Mouse (Mus musculus) intestine, postnatal 0 days (tissue): Measurements from ENCODE around the gene Neurog3. TPM values are rescaled to one million over a fixed set of nuclear protein-coding genes. Genes with fewer than 3 reads are reported as not detected.

ENCODE experiments used
- ATAC-seq: fragments of 200-750 bp; cut with Nextera tagmentation; 2 replicates; pipeline ENCODE4 v1.8.0; 2017; ENCODE audit warnings: mild to moderate bottlenecking, moderate TSS enrichment, moderate library complexity
- H3K27ac ChIP-seq: fragments of 300-500 bp; sonication (generic); 2 replicates; pipeline ENCODE4 v1.5.1; 2014; ENCODE audit warnings: mild to moderate bottlenecking, low read depth, low read length, moderate library complexity
- H3K27me3 ChIP-seq: fragments of 300-500 bp; sonication (generic); replicated peaks from 2 replicates; pipeline ENCODE4 v1.6.1; 2014; ENCODE audit warnings: low read length, mixed read lengths; ENCODE audit not compliant: control insufficient read depth, insufficient read depth
- H3K36me3 ChIP-seq: fragments of 300-500 bp; sonication (generic); 2 replicates; pipeline ENCODE4 v1.6.1; 2014; ENCODE audit warnings: mild to moderate bottlenecking, moderate library complexity; ENCODE audit not compliant: control insufficient read depth, insufficient read depth
- H3K4me1 ChIP-seq: fragments of 300-500 bp; sonication (generic); replicated peaks from 2 replicates; pipeline ENCODE4 v1.6.1; 2014; ENCODE audit warnings: antibody characterized with exemption, low read length, mixed read lengths; ENCODE audit not compliant: control insufficient read depth, insufficient read depth
- H3K4me2 ChIP-seq: fragments of 300-500 bp; sonication (generic); replicated peaks from 2 replicates; pipeline ENCODE4 v1.6.1; 2014; ENCODE audit warnings: low read depth, mild to moderate bottlenecking, moderate library complexity
- H3K4me3 ChIP-seq: fragments of 300-500 bp; sonication (generic); 2 replicates; pipeline ENCODE4 v1.5.1; 2014; ENCODE audit warnings: low read depth, low read length
- H3K9ac ChIP-seq: fragments of 300-500 bp; sonication (generic); 2 replicates; pipeline ENCODE4 v1.6.1; 2014; ENCODE audit warnings: mild to moderate bottlenecking, low read depth, low read length
- H3K9me3 ChIP-seq: fragments of 300-500 bp; sonication (generic); 2 replicates; pipeline ENCODE4 v1.6.1; 2016; ENCODE audit warnings: mixed run types; ENCODE audit not compliant: control insufficient read depth
- CTCF ChIP-seq: sonication (generic); IDR thresholded peaks from 2 replicates; pipeline ENCODE4 v1.5.1; 2016; ENCODE audit warnings: low read depth, mild to moderate bottlenecking, control low read depth, antibody characterized with exemption, moderate library complexity
- WGBS: fragments of 180-500 bp; shearing (Covaris S2); extraction: QIAGEN DNeasy Blood & Tissue Kit; methylation state at CpG from one replicate; pipeline ENCODE4 v1.1.7; 2014; 5-methylcytosine and 5-hydroxymethylcytosine counted together
- polyA plus RNA-seq: library from polyadenylated mRNA; unstranded; fragments of >200 nt; fragmentation: Nextera tagmentation; extraction: Ambion mirVana; gene quantifications from 2 replicates; pipeline ENCODE4 v1.2.1, GENCODE M21; 2015

Neurog3 gene
- polyA plus RNA-seq, 1 experiment from 2014 or later, result 1.4 TPM

DNA sequence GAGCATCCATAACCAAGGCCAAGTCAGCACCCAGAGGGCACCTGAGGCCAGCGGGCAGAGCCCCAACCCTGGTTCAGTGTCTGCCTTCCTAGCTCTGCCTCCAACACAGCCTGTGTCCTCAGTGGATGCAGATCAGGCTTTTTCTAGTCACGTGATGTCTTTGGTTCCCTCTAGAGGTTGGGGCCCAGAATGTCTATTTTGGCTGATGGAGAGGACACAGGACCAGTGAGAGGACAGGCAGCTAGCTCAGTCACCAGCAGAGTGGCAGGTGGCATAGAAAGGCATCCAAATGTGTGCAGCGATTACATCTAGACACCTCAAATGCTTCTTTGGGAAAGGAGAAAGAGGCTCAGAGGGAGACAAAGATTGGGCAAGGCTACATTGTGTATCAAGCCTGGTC, 48.8 kb downstream of the Neurog3 start:
- WGBS, result 49% methylated on average over 3 of the region's 3 CpGs
- Histone ChIP-seq H3K9me3 (no peaks in the 10 kb centered on the region), H3K4me2 (no peak overlapping the region)

GRCm38 (mm10) chr10:62182471-62183014, 49.7 kb downstream of the Neurog3 start:
- H3K9ac ChIP-seq, result no peak overlapping the region
- H3K27me3 ChIP-seq, result no peaks in the 10 kb centered on the region
- no peak overlapping the region for H3K27ac ChIP-seq
- WGBS, result 76% methylated on average over 6 of the region's 6 CpGs
- ATAC-seq, result no peak; the same call in 1 of the 2 replicates
- H3K4me2 ChIP-seq, result no peak overlapping the region
- no peak overlapping the region for H3K4me3 ChIP-seq
- no peaks in the 10 kb centered on the region for H3K9me3 ChIP-seq
- TF ChIP-seq CTCF, result no peak
- H3K36me3 ChIP-seq, result peaks cover under 1% of the 10 kb centered on the region; the same call in 1 of the 2 replicates
- H3K4me1 ChIP-seq, result no peaks in the 10 kb centered on the region

More for the DNA sequence above, 48.8 kb downstream of the Neurog3 start:
- Histone ChIP-seq H3K36me3 (no peaks in the 10 kb centered on the region), H3K9ac (no peak overlapping the region), H3K27ac (no peak overlapping the region), H3K27me3 (no peaks in the 10 kb centered on the region), H3K4me3 (no peak overlapping the region), H3K4me1 (no peaks in the 10 kb centered on the region)
- no peak for ATAC-seq
- 0 out of 2 replicates have a peak, but pooled peaks have one; percentile 6 for TF ChIP-seq CTCF

DNA sequence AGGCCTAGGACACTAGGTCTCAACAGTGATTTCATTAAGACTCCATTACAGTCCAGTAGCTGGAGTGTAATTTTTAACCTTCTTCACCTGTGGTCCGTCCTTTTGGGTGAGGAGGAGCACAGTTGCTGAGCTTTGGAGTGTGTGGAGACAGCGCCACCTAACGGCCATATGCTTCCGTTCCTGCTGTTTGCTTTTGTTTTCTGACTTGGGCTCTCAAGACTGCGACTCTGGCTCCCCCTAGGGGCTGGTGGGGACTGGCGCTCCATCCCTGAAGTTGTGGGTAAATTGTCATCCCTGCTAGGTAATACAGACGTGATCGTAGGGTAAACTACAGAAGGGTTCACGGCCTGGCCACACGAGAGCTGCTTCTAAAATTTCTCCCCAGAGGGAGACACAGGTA, 50.2 kb downstream of the Neurog3 start:
- H3K27ac ChIP-seq, result no peak overlapping the region
- no peak overlapping the region for H3K9ac ChIP-seq
- peaks cover 5% of the 10 kb centered on the region; the same call in 1 of the 2 replicates for H3K36me3 ChIP-seq
- under 1% methylated on average over 10 of the region's 10 CpGs for whole genome bisulfite sequencing
- peak; percentile 56; the same call in 1 of the 2 replicates for ATAC-seq
- H3K4me1 ChIP-seq, result no peaks in the 10 kb centered on the region
- no peak overlapping the region for H3K4me3 ChIP-seq
- peak; percentile 100 for TF ChIP-seq CTCF
- no peak overlapping the region for H3K4me2 ChIP-seq
- no peaks in the 10 kb centered on the region for H3K9me3 ChIP-seq
- no peaks in the 10 kb centered on the region for H3K27me3 ChIP-seq

Other genes with a start within 250 kb of the Neurog3 start
- gene Col13a1, start 154.0 kb upstream of the Neurog3 start, polyA plus RNA-seq, result 5.4 and 5.7 TPM in 2 replicates
- gene Fam241b, start 10.8 kb downstream of the Neurog3 start, polyA plus RNA-seq, result 46.2 and 47.3 TPM in 2 replicates
- 96.8 and 100 TPM in 2 replicates for gene Tspan15, start 98.2 kb downstream of the Neurog3 start, polyA plus RNA-seq
- 0.31 and 0.90 TPM in 2 replicates for gene Tacr2, start 119.3 kb downstream of the Neurog3 start, polyA plus RNA-seq
- 10.1 and 11.1 TPM in 2 replicates for gene Hk1, start 246.8 kb downstream of the Neurog3 start, polyA plus RNA-seq